Mouse (Mus musculus) myocyte (in vitro differentiated cells): Measurements from ENCODE around the gene Atp1b2.

ENCODE experiments used
- CEBPB ChIP-seq: IDR thresholded peaks from 2 replicates; pipeline ENCODE4 v1.6.1; 2011; ENCODE audit warnings: mild to moderate bottlenecking, moderate library complexity; ENCODE audit not compliant: poor library complexity, insufficient read depth, severe bottlenecking
- E2F4 ChIP-seq: IDR thresholded peaks from one replicate; pipeline ENCODE4 v1.6.1; 2011; ENCODE audit warnings: mild to moderate bottlenecking, control low read depth, moderate library complexity; ENCODE audit not compliant: insufficient read depth
- MAX ChIP-seq: IDR thresholded peaks from one replicate; pipeline ENCODE4 v1.6.1; 2011; ENCODE audit warnings: low read depth, mild to moderate bottlenecking, control low read depth
- MYOD1 ChIP-seq, 3 experiments: IDR thresholded peaks; one replicate each; pipeline ENCODE4 v1.6.1; 2011; ENCODE audit warnings: control low read depth in 2 of 3, low read depth in 2 of 3, mild to moderate bottlenecking in 2 of 3, moderate library complexity in 1 of 3; ENCODE audit not compliant: insufficient read length in 2 of 3, control insufficient read depth in 1 of 3
- MYOG ChIP-seq, 3 experiments: IDR thresholded peaks; one replicate each; pipeline ENCODE4 v1.6.1; 2011; ENCODE audit warnings: control low read depth in 2 of 3, low read depth in 2 of 3, mild to moderate bottlenecking in 2 of 3; ENCODE audit not compliant: insufficient read length in 2 of 3, control insufficient read depth in 1 of 3, insufficient read depth in 1 of 3
- POLR2A ChIP-seq: IDR thresholded peaks from one replicate; pipeline ENCODE4 v1.6.1; 2011; ENCODE audit warnings: low read depth, mild to moderate bottlenecking, control low read depth, moderate library complexity; ENCODE audit not compliant: insufficient read length
- POLR2AphosphoS2 ChIP-seq: IDR thresholded peaks from one replicate; pipeline ENCODE4 v1.6.1; 2011; ENCODE audit warnings: low read depth, control low read depth; ENCODE audit not compliant: insufficient read length
- TCF12 ChIP-seq: IDR thresholded peaks from one replicate; pipeline ENCODE4 v1.6.1; 2011; ENCODE audit warnings: mild to moderate bottlenecking, control low read depth; ENCODE audit not compliant: poor library complexity, insufficient read depth, severe bottlenecking
- USF1 ChIP-seq: IDR thresholded peaks from one replicate; pipeline ENCODE4 v1.6.1; 2011; ENCODE audit warnings: low read depth, mild to moderate bottlenecking, control low read depth, moderate library complexity

GRCm38 (mm10) chr11:69553341-69553721, 52.4 kb downstream of the Atp1b2 start:
- no peak for TF ChIP-seq POLR2A
- TF ChIP-seq MAX: no peak
- no peak for TF ChIP-seq MYOG (IDR thresholded peaks at IDR 0.05; ENCODE audit: control insufficient read depth in 1 of 3, insufficient read depth in 1 of 3, insufficient read length in 2 of 3, low read depth in 2 of 3)
- no peak for TF ChIP-seq CEBPB
- TF ChIP-seq USF1: no peak
- TF ChIP-seq MYOD1 (IDR thresholded peaks at IDR 0.05; ENCODE audit: control insufficient read depth in 1 of 3, insufficient read length in 2 of 3, low read depth in 2 of 3): no peak
- TF ChIP-seq TCF12: no peak
- no peak for TF ChIP-seq E2F4
- TF ChIP-seq POLR2AphosphoS2: no peak
